Mouse (Mus musculus): ENCODE results near the gene Gm7324.
"Not testable (repeated sequence)": the region's sequence is repeated elsewhere in the genome, so short reads cannot be mapped to it uniquely, and the experiment has no call there.

Gm7324 gene

GRCm38 (mm10) chr14:43697621-43698020 lies at the start of gene Gm7324:
Gene Gm7324 (plus strand): TSS chr14:43697828.
- DNase-seq, result not testable (repeated sequence)

GRCm38 (mm10) chr14:43677099-43677498 lies 20.5 kb upstream of the Gm7324 start, which contains the start of gene Gm8165:
Gene Gm8165 (minus strand): TSS chr14:43677199.
- not testable (repeated sequence) for DNase-seq

- not testable (repeated sequence) for DNase-seq
Observed at GRCm38 (mm10) chr14:43727385-43727784, 29.8 kb downstream of the Gm7324 start, which contains the start of gene Gm16506. Gene Gm16506 (minus strand): TSS chr14:43727485.

GRCm38 (mm10) chr14:43747566-43747965 lies 49.9 kb downstream of the Gm7324 start, which contains the start of gene Gm6526:
Gene Gm6526 (plus strand): TSS chr14:43747866.
- not testable (repeated sequence) for DNase-seq

All from cerebellum, adult 11 months (tissue).